Mouse (Mus musculus) monocyte, adult 5-6 weeks (primary cell): Measurements from ENCODE around the gene Olfr490. TPM values are rescaled to one million over a fixed set of nuclear protein-coding genes. Genes with fewer than 3 reads are reported as not detected.

ENCODE experiments used
- ATAC-seq: fragments of 153-309, 156-312 bp; replicated peaks from 2 replicates; pipeline ENCODE4 v1.8.0; 2017; ENCODE audit warnings: mild to moderate bottlenecking; ENCODE audit not compliant: low TSS enrichment, insufficient number of reproducible peaks, severe bottlenecking, poor library complexity, low FRiP score
- total RNA-seq: library from RNA; stranded (forward); fragments of 200-1000, 200-491, 200-594 nt; gene quantifications from 3 replicates; pipeline ENCODE4 v1.2.3, GENCODE M21; 2017

Olfr490 gene
- not detected in 3 replicates for total RNA-seq

DNA sequence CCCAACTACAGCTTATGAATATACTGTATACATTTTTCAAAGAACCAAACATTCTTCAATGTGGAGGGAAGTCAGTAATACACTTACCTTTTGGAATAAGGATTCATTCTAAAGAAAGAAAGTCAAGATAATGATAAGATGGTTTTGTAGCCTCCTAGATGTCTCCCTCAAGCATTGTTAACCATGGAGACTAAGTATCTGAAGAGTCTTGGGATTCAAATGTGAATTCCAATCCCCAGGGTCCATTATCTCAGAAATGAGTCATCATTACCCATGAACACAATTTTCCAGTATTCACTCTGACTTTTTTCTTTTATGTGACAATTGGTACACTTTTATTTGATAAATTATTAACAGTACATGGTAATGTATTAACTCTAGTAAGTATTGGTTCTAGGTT, at the start of gene Olfr490:
Gene Olfr490, minus strand, starts transcription at position 101 of the 400 bp plus-strand sequence.
- no peak for ATAC-seq

DNA sequence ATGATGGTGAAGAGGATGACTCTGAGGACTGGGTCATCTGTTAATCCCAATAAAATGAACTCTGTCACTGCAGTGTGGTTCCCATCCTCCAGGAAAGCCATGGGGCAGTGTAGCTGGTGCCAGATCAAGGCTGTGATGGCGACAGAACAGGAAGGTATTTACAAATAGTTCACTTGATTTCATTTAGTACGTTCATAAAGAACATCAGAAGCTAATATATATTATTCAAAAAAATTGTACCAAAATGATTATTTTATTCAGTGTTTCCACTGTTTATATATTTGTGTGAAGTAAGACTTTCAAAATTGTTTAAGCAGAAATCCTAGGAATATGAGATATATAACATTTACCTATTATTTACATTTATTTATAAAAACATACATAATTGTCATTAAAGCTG, 34.8 kb upstream of the Olfr490 start, which contains the start of gene Olfr492:
Gene Olfr492, minus strand, starts transcription at position 101 of the 400 bp plus-strand sequence.
- no peak for ATAC-seq

DNA sequence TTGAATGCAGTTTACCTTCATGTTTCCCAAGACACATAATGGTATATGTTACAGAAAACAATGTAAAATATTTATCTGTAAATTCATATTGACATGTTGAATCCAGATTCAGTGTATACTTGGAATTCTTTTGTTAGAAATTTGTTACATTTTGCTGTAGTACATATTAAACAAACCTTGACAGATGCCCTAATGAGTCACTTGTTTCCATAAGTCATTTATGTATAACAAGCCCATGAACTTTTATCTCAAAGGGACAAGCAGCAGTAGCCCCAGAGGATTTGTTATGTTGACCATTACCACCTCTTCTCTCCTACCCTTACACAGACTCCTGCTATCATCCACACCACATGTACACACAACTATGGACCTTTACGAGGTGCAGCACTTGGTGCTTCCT, 24.4 kb upstream of the Olfr490 start, which contains the start of gene Olfr491:
Gene Olfr491, plus strand, starts transcription at position 301 of the 400 bp plus-strand sequence.
- no peak for ATAC-seq

DNA sequence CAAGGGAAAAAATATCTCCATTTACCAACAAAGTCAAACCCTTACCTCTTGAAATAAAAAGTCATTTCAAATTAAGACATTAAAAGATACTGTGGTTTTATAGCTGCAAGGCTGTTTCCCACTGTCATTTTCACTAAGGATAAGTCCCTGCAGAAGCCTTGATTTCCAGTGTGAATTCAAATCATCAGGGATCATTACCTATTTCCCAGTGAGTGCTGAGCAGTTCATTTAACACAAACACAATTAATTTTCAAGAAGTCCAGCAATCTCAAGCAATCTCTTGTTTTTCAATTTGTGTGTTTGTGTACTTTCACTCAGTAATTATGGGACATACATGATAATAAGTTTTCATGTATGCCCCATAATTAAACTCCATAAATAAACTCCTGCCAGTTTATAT, 30.5 kb downstream of the Olfr490 start, which contains the start of gene Olfr488:
Gene Olfr488, minus strand, starts transcription at position 101 of the 400 bp plus-strand sequence.
- ATAC-seq = no peak

Other genes starting within 250 kb of the Olfr490 start
- gene Olfr479, start 238.2 kb downstream of the Olfr490 start, total RNA-seq = not detected in 3 replicates
- gene Olfr480, start 221.6 kb downstream of the Olfr490 start, total RNA-seq = not detected in 3 replicates
- gene Olfr481, start 209.1 kb downstream of the Olfr490 start, total RNA-seq = not detected in 3 replicates
- gene Olfr482, start 191.3 kb downstream of the Olfr490 start, total RNA-seq = 0.19 TPM in 1 of 3 replicates, not detected in the others
- not detected in 3 replicates for gene Olfr483, start 188.1 kb downstream of the Olfr490 start, total RNA-seq
- gene Olfr484, start 161.5 kb downstream of the Olfr490 start, total RNA-seq = not detected in 3 replicates
- not detected in 3 replicates for gene Olfr485, start 129.1 kb downstream of the Olfr490 start, total RNA-seq
- gene Olfr486, start 116.2 kb downstream of the Olfr490 start, total RNA-seq = not detected in 3 replicates
- gene Olfr487, start 74.3 kb downstream of the Olfr490 start, total RNA-seq = not detected in 3 replicates
- gene Olfr488, start 30.6 kb downstream of the Olfr490 start, total RNA-seq = not detected in 3 replicates
- gene Olfr491, start 24.5 kb upstream of the Olfr490 start, total RNA-seq = not detected in 3 replicates
- not detected in 3 replicates for gene Olfr492, start 34.7 kb upstream of the Olfr490 start, total RNA-seq
- gene Olfr493, start 58.0 kb upstream of the Olfr490 start, total RNA-seq = not detected in 3 replicates
- not detected in 3 replicates for gene Olfr494, start 76.4 kb upstream of the Olfr490 start, total RNA-seq
- not detected in 3 replicates for gene Olfr495, start 104.2 kb upstream of the Olfr490 start, total RNA-seq
- not detected in 3 replicates for gene Olfr497, start 131.5 kb upstream of the Olfr490 start, total RNA-seq
- not detected in 3 replicates for gene Olfr498, start 176.4 kb upstream of the Olfr490 start, total RNA-seq
- not detected in 3 replicates for gene Olfr502, start 236.1 kb upstream of the Olfr490 start, total RNA-seq